Mouse (Mus musculus): Measurements from ENCODE around the gene Kpna3. TPM values are rescaled to one million over a fixed set of nuclear protein-coding genes. Genes with fewer than 3 reads are reported as not detected.
A peak's percentile ranks its signal among the peaks of the same experiment; 100 is the strongest.

Kpna3 gene
- polyA plus RNA-seq, 1 experiment from 2014 or later = 62.3 TPM

GRCm38 (mm10) chr14:61360131-61360980, 79.3 kb downstream of the Kpna3 start, which contains the start of gene Ebpl:
TSS of gene Ebpl (minus strand) at chr14:61360439.
- 0 out of 2 replicates have a peak, but pooled peaks cover 5% of the 10 kb centered on the region for H3K4me1 ChIP-seq (ENCODE audit: insufficient read depth)
- no peaks in the 10 kb centered on the region for H3K9me3 ChIP-seq (ENCODE audit: low read depth, low read length)
- peak within 1 kb of the TSS; percentile 62 for H3K4me3 ChIP-seq (ENCODE audit: low read depth, low read length)
- peak within 1 kb of the TSS; percentile 74 for H3K9ac ChIP-seq
- WGBS = 1% methylated on average over 40 of the region's 40 CpGs
- peak; percentile 96 for DNase-seq
- 0 out of 2 replicates have a peak, but pooled peaks cover 3% of the 10 kb centered on the region for H3K36me3 ChIP-seq (ENCODE audit: insufficient read depth)
- no peak for TF ChIP-seq CTCF (IDR thresholded peaks at IDR 0.05; ENCODE audit: low read depth)
- H3K4me2 ChIP-seq = peak within 1 kb of the TSS; percentile 66
- peak within 1 kb of the TSS; percentile 86 for H3K27ac ChIP-seq (ENCODE audit: low read depth)
- ATAC-seq (ENCODE audit: insufficient read depth) = peak; percentile 98
- H3K27me3 ChIP-seq (ENCODE audit: insufficient read depth, low read length) = no peaks in the 10 kb centered on the region

- Histone ChIP-seq H3K9ac (no peak overlapping the region), H3K27ac (ENCODE audit: low read depth) (no peak overlapping the region), H3K4me2 (no peak overlapping the region), H3K27me3 (ENCODE audit: insufficient read depth, low read length) (no peaks in the 10 kb centered on the region), H3K4me3 (ENCODE audit: low read depth, low read length) (no peak overlapping the region), H3K4me1 (ENCODE audit: insufficient read depth) (no peaks in the 10 kb centered on the region), H3K36me3 (ENCODE audit: insufficient read depth) (no peaks in the 10 kb centered on the region), H3K9me3 (ENCODE audit: low read depth, low read length) (no peaks in the 10 kb centered on the region)
- 53% methylated on average over 10 of the region's 10 CpGs for WGBS
- ATAC-seq (ENCODE audit: insufficient read depth) (no peak), DNase-seq (no peak)
- no peak for TF ChIP-seq CTCF (IDR thresholded peaks at IDR 0.05; ENCODE audit: low read depth)
These were observed 85.1 kb downstream of the Kpna3 start for GRCm38 (mm10) chr14:61354251-61355235.

DNA sequence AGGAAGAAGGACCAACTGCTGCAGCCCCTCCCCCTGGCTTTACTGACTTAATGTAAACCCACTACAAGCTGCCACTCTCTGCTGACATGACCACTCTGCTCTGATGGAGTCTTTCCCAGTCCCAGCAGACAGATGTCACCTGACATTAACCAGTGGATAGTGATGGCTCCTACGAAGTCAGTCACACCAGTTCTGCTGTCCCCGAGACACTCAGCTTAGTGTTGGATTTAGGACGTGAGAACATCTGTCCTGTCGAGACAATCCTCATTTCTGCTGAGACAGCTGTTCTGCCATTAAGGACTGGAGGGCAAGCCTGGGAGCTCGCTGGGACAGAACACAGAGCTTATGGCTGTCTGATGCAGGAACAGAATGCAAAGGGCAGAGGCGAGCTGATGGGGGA, 88.9 kb downstream of the Kpna3 start:
- Histone ChIP-seq H3K36me3 (ENCODE audit: insufficient read depth) (no peaks in the 10 kb centered on the region), H3K9ac (no peak overlapping the region), H3K9me3 (ENCODE audit: low read depth, low read length) (no peaks in the 10 kb centered on the region), H3K27ac (ENCODE audit: low read depth) (no peak overlapping the region), H3K4me2 (no peak overlapping the region), H3K27me3 (ENCODE audit: insufficient read depth, low read length) (no peaks in the 10 kb centered on the region), H3K4me1 (ENCODE audit: insufficient read depth) (no peaks in the 10 kb centered on the region), H3K4me3 (ENCODE audit: low read depth, low read length) (no peak overlapping the region)
- DNase-seq = no peak
- no peak for TF ChIP-seq CTCF (IDR thresholded peaks at IDR 0.05; ENCODE audit: low read depth)
- WGBS = 49% methylated on average over 6 of the region's 6 CpGs
- peak; percentile 31; the same call in 1 of the 2 replicates for ATAC-seq (ENCODE audit: insufficient read depth)

- ATAC-seq (ENCODE audit: insufficient read depth) = no peak
- no peak for DNase-seq
- no peaks in the 10 kb centered on the region for H3K36me3 ChIP-seq (ENCODE audit: insufficient read depth)
- H3K4me3 ChIP-seq (ENCODE audit: low read depth, low read length) = no peak overlapping the region
- WGBS = 83% methylated on average over 4 of the region's 4 CpGs
- no peak overlapping the region for H3K4me2 ChIP-seq
- H3K27ac ChIP-seq (ENCODE audit: low read depth) = no peak overlapping the region
- TF ChIP-seq CTCF (IDR thresholded peaks at IDR 0.05; ENCODE audit: low read depth) = no peak
- no peaks in the 10 kb centered on the region for H3K4me1 ChIP-seq (ENCODE audit: insufficient read depth)
- H3K9ac ChIP-seq = no peak overlapping the region
- H3K27me3 ChIP-seq (ENCODE audit: insufficient read depth, low read length) = no peaks in the 10 kb centered on the region
- H3K9me3 ChIP-seq (ENCODE audit: low read depth, low read length) = no peaks in the 10 kb centered on the region
These were observed 89.8 kb downstream of the Kpna3 start for GRCm38 (mm10) chr14:61349876-61350275.

- 81% methylated on average over 10 of the region's 10 CpGs for WGBS
- no peak overlapping the region for H3K9ac ChIP-seq
- TF ChIP-seq CTCF (IDR thresholded peaks at IDR 0.05; ENCODE audit: low read depth) = peak; percentile 19; the same call in 1 of the 2 replicates
- H3K27me3 ChIP-seq (ENCODE audit: insufficient read depth, low read length) = no peaks in the 10 kb centered on the region
- ATAC-seq (ENCODE audit: insufficient read depth) (no peak), DNase-seq (peak; percentile 26)
- H3K4me3 ChIP-seq (ENCODE audit: low read depth, low read length) = no peak overlapping the region
- no peaks in the 10 kb centered on the region for H3K36me3 ChIP-seq (ENCODE audit: insufficient read depth)
- no peak overlapping the region for H3K27ac ChIP-seq (ENCODE audit: low read depth)
- no peaks in the 10 kb centered on the region for H3K9me3 ChIP-seq (ENCODE audit: low read depth, low read length)
- H3K4me2 ChIP-seq = no peak overlapping the region
- H3K4me1 ChIP-seq (ENCODE audit: insufficient read depth) = no peaks in the 10 kb centered on the region
These were observed 92.6 kb downstream of the Kpna3 start for GRCm38 (mm10) chr14:61346827-61347698.

DNA sequence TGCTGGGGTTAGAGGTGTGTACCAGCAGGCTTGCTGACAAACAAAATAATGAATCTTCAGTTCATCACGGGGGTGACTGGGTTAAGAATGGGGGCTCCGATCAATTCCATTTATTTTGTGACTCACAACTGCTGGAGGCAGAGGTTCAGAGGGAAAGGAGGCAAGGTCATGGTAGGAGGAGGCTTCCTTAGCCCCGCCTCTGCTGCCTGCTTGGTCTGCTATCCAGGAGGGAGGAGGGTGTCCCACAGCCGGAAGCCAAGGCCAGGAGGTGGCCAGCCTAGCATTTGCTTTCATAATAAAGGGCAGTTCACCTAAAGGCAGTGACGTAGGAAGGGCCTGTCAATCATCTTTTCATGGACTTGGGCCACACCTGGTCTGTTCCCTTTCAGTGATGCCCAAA, 95.1 kb downstream of the Kpna3 start:
- H3K4me3 ChIP-seq (ENCODE audit: low read depth, low read length) = no peak overlapping the region
- no peaks in the 10 kb centered on the region for H3K4me1 ChIP-seq (ENCODE audit: insufficient read depth)
- H3K27me3 ChIP-seq (ENCODE audit: insufficient read depth, low read length) = no peaks in the 10 kb centered on the region
- DNase-seq (no peak), ATAC-seq (ENCODE audit: insufficient read depth) (no peak)
- WGBS = 62% methylated on average over 5 of the region's 5 CpGs
- TF ChIP-seq CTCF (IDR thresholded peaks at IDR 0.05; ENCODE audit: low read depth) = no peak
- H3K9me3 ChIP-seq (ENCODE audit: low read depth, low read length) = no peaks in the 10 kb centered on the region
- H3K4me2 ChIP-seq = no peak overlapping the region
- no peak overlapping the region for H3K27ac ChIP-seq (ENCODE audit: low read depth)
- H3K36me3 ChIP-seq (ENCODE audit: insufficient read depth) = no peaks in the 10 kb centered on the region
- H3K9ac ChIP-seq = no peak overlapping the region

Data from lung, embryonic 14.5 days (tissue).